Mouse (Mus musculus) CD8-positive naive resting alpha-beta T cell, adult 2 months (primary cell): ENCODE measurements around the gene Lgals12.

Source experiments
- DNase-seq, 2 experiments: peaks; one replicate each; pipeline ENCODE4 v3.0.0; 2022; ENCODE audit warnings: low read depth in 2 of 2, low spot score in 2 of 2

The Lgals12 gene

DNA sequence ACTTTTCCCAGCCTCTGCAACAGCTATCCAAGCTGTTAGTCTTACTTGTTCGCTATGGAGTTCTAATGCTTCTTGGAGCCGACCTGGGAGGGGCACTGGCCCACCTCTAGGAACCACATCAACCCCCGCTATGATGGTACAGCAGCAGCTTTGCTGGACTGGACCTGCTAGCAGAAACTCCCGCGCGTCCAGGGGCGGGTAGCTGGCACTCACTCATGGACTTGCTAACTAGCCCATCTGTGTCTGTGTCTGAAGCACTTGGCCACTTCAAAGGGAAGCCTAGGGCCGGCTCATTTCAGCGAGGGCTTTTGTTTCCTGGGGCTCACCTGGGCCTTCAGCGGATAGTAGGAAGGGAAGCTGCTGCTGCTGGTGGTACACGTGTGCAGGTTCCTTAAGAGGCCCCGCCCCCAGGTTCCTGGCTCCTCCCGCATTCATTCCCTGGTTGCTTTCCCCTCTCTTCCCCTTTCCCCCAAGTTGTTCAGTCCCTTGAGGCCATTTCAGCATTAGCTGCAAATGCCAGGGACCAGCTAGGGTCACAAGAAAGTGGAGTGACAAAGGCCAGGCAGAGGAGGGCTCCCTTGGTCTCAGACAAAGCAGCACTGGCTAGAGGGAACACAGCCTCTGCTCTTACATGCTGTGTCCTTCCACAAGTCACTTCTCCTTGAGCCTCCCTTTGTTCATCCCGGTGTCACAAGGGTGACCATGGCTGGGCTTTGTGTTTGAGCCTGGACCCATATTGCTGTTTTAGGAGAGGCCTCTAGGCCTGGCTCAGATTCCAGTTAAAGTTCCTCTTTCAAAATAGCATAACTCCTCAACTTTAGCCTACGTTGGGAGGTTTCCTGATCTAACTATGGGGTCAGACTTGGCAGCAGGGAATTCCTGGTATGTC lies at the start of gene Lgals12:
TSS of gene Lgals12 (minus strand) at position 393 of the 889 bp plus-strand sequence.
- no peak for DNase-seq

DNA sequence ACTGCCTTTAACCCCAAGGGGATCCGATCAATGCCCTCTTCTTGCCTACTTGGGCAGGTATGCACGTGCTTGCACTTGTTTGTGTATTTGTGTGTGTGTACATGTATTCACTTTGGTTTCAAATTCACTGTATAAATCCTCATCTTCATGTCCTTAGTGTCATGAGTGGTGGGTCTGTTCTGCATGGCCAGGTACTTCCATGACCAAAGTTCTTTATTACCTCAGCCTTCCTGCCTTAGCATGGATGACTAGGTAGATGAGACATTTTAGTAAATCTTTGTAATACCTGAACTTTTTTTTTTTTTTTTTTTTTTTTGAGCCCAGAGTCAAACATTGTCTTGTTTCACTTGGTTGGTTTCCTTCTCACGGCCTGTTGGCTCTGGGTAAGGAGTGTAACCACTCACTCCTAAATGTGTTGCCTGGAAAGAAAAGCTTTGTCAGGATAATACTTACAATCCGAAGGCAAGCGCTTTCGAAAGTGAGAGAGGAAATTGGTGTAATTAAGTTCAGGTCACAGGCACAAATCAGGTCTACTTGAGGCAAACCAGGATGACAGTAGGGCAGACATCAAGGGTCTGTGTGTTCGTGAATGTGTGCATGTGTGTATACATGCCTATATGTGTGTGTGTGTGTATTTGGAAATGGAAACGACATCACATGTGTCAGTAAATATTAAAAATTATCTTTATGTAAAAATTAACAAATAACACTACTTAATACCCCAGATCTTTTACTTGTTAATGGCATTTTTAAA lies 42.1 kb upstream of the Lgals12 start:
- no peak for DNase-seq

DNA sequence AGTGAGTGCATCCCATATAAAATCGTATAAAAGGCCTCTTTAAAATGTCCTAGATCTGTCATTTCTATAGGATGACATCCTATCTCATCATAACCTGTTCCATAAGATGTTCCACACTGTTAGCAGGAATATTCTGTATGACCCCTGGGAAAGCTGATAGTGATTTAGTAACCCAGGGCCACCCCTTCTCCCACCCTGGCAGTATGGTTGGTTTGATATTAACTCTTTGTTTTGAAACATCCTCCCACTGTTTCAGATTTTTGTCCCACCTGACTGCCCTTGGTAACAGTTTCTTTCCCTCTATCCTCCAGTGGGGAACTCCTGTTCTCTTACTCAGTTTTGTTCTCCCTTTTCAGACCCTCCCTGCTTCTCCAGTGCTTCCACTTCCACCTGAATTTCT lies 26.8 kb upstream of the Lgals12 start:
- DNase-seq, result no peak

DNA sequence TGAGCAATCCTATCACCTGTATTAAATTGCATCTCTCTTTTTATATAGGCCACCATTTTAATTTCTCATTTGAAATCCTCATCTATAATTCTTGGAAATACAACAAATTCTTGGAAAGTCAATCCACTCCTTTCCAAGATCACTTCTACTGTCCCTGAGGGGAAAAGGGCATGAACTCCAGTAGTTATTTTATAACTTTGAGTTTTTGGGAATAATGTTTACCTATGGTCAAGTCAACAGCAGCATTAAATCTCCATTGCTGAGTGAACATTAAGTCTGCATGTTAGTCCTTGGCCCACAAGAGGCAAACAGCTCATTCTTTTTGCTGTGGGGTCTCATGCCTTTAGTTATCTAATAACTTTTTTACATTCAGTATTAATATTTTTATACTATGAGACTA lies 26.0 kb upstream of the Lgals12 start:
- DNase-seq, result no peak

DNA sequence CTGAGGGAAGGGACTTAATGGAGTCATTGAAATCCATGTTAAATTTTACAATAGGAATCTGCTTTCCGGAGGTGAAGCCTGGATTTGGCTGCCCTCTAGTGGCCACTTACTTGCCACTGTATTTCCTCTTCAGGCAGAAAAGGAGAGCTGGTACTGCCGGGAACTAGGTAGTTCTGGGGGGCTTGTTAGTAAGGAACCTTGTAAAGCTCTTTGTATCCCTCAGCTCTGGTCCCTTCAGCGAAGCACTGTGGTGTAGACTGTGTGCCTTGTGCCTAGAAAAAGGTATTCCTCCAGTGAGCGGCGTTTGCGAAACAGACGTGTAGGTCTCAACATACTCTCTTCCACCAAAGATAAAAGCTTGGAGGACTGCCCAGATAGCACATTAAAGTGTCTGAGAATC lies 10.7 kb upstream of the Lgals12 start:
- peak; percentile 9 to 35 for DNase-seq

DNA sequence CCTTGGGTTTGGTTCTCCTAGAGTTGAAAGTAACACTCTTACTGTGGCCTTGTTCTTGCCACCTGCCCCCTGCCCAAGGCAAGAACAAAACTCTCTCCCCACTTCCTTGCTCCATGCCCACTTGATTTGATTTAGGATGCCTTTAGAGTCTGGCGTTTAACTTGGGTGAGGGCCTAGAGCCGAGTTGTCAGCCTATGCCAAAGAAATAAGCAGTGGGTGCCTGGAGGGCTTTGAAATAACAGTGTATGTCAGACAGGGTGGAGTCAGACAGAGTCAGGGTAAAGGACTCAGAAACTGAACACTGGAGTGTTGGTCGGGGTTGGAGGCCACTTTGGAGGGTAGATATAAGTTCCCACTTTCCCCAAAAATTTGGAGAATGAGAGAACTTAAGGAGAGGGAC lies 10.1 kb upstream of the Lgals12 start:
- DNase-seq, result no peak

DNA sequence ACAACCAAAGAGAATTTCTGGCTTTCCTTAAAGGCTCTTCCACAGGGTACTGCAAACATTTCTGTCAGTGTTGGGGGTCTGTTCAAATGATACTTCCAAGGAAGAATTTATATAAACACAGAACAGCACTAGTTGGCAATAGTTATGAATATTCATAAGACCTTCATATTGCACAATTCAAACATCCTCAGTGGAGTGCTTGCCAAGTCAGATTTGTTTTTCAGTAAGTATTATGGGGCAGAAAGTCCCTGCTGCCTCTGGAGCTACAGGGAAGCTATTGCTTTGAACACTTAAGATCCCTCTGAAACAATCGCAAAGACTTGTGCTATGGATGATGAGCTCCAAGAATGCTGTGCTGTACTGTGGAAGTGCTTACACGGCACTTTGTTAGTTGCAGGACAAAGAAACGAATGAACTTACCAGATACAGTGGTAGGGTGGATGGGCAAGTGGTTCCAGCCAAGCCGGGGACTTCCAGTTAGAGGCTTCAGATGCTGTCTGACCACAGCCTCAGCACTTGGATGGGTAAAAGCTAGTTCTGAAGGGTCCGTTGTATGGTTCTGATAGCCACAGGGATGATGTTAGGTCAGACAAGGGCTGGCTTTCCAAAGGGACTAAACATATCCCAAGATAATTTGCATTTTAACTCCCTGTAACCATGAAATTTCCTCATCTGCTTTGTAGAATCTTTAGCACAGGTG lies 9.4 kb upstream of the Lgals12 start:
- DNase-seq, result no peak

DNA sequence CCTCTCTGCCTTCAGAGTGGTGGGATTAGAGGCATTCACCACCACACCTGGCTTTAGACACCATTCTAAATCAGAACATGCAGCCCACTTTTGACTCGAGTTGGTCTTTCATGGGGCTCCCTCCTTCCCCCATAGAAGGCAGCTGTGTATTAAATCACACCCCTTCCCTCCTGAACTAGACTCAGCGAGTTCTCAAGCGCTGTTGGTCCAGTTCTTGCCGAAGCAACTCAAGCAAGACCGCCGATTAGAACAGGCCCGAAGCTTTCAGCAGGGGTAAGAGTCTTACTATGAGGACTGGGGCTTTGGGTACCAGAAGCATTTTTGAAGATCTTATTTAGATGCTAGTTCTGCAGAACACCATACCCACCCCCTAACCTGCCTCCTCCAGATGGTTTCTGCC lies 6.2 kb upstream of the Lgals12 start:
- no peak for DNase-seq

DNA sequence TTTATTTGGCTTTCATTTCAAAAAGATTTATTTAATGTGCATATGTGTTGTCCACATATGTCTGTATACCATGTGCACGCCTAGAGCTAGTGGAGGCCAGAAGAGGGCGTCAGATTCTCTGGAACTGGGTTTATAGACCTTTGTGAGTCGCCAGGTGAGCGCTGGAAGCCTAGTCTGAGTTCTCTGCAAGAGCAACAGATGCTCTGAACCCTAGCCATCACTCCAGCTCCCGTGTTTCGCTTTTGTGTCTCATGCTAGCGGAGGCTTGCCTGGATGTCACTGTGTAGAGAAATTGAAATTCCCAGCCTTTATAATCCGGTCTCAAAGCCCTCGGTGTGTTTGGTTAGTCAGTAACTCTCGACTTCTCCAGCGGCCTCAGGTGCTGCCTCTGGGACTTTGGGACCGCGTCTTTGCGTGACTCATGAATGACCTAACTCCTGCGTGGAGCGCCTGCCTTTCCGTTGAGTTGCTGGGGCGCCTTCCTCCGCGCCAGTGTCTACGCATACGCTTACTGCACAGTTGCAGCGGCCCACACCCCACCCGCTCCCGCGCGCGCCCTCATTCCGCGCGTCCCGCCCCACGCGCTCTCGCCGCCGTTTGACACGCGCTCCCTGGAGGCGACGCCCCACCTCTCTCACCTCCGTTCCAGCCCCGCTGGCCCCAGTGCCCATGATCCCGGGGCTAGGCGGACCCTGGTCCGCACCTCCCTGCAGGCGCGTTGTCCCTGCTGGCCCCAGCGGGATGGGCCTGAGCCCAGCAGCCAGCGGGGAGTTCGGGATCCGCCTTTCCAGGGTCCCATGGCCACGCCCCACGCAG lies 5.2 kb upstream of the Lgals12 start, which contains the start of gene Hrasls5:
TSS of gene Hrasls5 (plus strand) at position 600 of the 816 bp plus-strand sequence.
- DNase-seq, result no peak

DNA sequence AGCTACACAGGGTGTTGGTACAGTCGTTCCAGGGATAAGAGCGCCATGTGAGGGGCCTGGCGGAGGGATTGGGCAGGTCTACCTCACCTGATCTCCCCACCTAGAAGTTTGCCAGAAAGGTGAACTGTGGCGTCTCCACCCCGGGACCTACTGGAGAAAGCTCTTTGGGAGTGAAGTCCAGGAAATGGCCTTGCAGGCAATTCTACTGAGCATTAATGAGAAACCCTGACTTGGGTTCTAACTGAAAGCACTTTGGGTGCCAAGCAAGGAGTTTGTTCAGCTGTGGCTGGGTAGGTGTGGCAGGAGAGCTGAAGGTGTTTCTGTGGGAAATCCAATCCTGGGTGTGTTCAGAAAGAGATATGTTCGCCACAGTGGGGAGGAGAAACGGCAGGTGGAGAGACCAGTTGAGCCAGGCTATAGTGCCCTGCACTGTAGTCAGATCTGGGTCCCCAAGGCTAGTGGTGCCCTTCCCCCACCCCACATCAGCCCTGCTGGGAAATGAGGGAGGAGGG lies 753 bp upstream of the Lgals12 start:
- no peak for DNase-seq

DNA sequence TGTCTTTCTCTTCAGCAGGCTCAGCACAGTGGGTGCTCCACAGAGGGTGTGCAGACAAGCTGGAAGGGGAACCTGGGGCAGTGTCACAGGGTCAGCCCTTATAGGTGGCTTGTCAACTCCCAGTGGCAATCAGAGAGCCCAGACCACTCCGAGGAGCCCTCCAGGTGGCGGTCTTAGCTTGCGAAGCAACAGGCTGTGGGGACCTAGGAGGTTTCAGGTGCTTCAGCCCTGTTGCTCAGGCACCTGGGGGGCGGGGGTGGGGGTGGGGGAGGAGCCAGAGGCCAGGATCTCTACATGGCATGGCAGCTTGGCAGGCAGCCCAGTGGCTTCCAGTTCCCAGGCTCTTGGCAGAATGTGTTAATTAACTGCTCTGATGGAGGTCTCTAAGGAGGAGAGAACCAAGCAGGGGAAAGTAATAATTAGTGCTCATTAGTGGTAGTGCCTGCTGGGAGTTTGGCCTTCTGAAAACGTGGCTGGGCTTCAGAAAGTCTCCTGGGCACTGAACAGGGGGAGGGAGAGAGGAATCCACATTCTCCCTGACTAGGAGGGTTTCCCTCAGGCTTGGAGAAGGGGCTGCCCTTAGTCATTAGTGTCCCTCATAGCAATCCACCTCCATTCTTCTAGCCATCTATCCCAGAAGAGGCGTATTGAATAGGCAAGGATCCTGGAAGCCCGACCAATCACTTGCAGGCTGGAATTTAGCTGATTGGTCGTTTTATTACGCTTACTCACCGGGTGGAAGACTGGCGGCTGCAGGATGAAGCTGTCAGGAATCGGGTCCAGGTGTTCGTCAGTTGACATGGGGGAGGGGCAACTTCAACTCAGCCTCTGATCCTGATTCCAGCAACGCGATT lies 836 bp downstream of the Lgals12 start:
- DNase-seq, result no peak

DNA sequence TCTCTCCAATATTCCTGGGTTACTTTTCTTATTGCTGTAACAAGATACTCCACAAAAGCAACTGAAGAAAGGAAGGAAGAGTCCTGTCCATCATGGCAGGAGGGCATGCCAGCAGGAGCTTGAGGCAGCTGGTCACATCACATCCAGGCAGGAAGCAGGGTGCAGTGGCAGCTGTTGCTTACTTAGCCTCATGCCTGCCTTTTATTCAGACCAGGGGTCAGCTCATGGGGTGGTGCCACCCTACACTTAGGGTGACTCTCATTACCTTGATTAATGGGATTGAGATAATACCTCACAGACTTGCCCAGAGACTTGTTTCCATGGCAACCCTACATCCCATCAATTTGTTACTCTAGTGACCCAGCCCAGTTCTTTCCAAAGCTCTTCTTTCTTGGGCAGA lies 2.0 kb downstream of the Lgals12 start:
- DNase-seq, result no peak

DNA sequence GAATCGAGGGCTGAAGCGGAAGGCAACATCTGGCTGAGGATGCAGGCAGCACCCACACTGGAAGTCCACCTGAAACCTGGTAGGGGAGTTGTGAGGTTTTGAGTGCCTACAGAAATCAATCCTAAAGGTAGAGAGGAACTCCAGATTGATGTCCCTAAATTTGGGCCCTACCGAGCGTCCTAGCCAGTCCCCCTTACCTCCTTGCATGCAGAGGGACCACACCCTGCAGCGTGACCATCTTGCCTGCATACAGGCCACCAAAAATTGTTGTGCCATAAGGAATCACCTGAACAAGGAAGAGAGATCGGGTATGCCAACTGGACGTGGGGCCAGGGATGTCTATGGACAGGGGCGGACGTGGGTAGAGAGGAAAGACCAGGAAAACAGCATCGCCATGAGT lies 2.9 kb downstream of the Lgals12 start:
- no peak for DNase-seq

DNA sequence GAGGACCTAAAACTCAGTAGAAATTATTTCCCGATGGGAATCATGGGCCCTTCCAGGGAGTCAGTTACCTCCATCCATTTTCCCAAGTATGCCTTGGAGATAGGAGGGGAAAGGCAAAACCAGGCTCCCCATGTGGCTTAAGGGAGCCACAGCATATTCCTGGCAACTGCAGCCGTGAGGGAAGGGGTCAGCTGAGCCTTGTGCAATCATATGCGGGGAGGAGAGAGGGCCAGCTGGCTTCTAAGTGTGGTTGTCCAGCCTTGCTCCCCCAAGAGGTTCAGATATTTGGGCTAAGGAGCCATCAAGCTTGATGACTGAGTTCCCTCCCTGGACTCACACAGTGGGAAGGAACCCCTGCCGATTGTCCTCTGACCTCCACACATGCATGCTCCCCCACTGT lies 5.4 kb downstream of the Lgals12 start:
- DNase-seq, result no peak

DNA sequence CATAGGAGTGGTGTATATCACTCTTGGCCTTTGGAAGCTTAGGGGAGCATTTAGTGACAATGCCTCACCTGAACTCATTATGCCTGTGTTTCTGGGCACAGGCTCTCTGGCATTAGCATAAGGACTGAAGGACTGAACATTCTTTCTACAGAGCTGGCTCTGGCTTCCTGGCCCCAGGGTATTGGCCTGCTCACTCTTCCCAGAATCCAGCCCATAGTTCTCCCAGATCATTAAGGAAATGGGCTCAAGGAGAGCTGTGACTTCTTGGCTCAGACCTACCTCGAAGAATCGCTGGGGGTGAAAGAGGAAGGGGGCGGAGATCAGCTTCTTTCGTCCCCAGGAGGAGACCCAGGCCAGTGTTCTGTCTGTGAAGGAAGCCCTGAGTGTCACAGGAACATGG lies 8.5 kb downstream of the Lgals12 start:
- DNase-seq, result no peak

DNA sequence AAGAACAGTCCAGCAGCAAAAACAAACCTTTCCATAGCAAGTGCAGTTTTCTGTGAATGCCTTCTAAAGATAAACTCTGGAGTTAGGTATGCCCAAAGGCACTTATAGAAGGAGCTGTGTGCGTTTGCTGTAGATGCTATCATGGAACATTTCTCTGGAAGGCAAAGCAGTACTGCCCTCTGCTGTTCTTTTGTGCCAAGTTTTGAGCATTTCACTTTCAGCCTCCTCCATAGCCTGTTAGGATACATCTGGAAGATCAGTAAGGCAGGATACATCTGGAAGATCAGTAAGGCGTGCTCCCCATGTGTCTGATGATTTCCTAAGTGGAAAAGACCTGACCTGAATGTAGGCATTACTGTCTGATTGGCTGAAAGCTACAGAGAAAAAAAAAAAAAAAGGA lies 11.5 kb downstream of the Lgals12 start:
- no peak for DNase-seq

DNA sequence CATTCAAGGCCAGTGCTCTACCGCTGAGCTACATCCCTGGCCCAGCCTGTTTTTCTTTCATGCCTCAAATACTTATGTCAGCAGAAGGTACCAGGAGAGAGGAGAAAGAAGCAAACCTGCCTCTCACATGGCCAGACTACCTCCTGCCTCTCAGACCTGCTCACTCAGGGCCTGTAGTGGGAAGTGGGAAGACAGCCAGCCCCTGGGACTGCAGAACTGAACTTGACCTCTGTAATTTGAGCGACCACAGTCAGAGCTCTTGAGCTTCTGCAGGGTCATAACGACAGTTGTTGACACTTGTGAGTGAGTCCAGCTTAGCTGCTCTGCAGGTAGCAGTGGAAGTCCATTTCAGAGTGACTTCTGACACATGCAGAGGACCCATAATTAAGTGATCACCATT lies 15.0 kb downstream of the Lgals12 start:
- DNase-seq, result no peak

DNA sequence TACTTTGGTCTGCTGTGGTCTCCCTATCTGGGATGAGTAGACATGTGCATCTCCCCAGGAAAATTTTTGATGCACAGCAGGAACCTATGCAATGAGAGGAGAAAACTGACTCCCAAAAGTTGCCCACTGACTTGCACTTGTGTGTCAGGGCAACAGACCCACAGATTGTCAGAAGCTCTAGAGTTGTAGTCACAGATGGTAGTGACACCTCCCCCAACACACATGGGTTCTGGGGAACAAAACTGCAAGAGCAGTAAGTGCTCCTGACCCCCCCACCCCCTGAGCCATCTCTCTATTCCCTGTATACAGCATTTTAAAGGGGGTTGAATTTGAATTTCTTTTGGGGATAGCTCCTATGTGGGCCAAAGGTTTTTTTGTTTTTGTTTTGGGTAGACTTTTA lies 16.2 kb downstream of the Lgals12 start:
- DNase-seq, result no peak

DNA sequence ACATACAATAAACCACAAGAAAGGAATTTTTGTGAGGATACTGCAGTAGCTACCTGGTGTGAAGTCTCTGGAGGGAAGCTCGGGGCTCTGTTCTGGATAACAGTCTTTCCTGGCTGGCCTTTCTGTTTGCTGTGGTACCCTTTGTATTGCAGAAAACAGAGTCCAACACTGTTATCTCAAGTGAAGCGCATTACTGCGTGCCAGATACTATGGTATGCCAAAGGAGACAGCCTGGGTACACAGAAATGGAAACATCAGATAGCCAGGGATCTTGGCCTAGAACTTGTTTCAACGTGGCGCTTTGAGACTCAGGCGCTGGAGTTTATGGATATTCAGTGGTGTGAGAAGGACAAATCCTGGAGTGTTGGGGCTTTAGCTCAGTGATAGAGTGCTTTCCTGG lies 21.2 kb downstream of the Lgals12 start:
- DNase-seq, result no peak

DNA sequence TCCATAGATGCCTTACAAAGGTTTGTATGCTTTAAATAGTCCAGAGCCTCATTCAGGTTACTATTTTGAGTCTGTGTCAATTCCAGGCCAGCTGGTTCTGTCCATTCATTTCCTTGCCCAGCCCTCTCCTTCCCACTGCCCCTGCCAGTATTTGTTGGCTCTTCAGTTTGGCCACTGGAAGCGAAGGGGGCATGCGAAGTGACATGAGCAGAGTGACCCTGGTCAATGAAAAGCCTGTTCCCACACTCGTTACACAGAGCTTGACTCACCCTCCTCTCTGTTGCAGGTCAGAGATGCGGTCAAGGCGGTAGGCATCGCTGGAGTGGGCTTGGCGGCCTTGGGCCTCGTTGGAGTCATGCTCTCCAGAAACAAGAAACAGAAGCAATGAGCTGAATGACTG lies 21.7 kb downstream of the Lgals12 start:
- DNase-seq, result no peak
